ENCODE assay signal across 8 mouse cellular contexts in genomic region chr5:21373180-21373518, GRCm38 (mm10). TPM values are rescaled to one million over a fixed set of nuclear protein-coding genes. Genes with fewer than 3 reads are reported as not detected.
A peak's percentile ranks its signal among the peaks of the same experiment; 100 is the strongest.
DNase-seq lines count a peak whose midpoint lies in the region; ATAC-seq and TF ChIP-seq lines count a peak whose summit lies in the region.

No protein-coding gene starts in this region.

- H3K9me3 ChIP-seq in heart, embryonic 14.5 days (ENCODE audit: control insufficient read depth, low read length) = no peaks in the 10 kb centered on the region
- no peaks in the 10 kb centered on the region for H3K9me3 ChIP-seq in ES-E14 (ENCODE audit: control insufficient read depth, insufficient read depth, low read depth, low read length)
- H3K9me3 ChIP-seq in forebrain, postnatal 0 days (ENCODE audit: low read length) = no peaks in the 10 kb centered on the region
- H3K9me3 ChIP-seq in liver, postnatal 0 days (ENCODE audit: low read length) = no peaks in the 10 kb centered on the region

- H3K9ac ChIP-seq in heart, embryonic 14.5 days (ENCODE audit: low read length) = peak overlapping the region; percentile 87
- peak overlapping the region; percentile 71 for H3K9ac ChIP-seq in ES-E14 (ENCODE audit: insufficient read depth, low read depth, low read length, poor library complexity, severe bottlenecking)
- peak overlapping the region; percentile 62 for H3K9ac ChIP-seq in forebrain, postnatal 0 days
- H3K9ac ChIP-seq in liver, postnatal 0 days (replicated peaks) = no peak overlapping the region

- H3K4me3 ChIP-seq in heart, embryonic 14.5 days (ENCODE audit: control insufficient read depth in 1 of 2, insufficient read depth in 1 of 2, low read depth in 1 of 2, low read length in 2 of 2) = peak overlapping the region; percentile 69 to 71
- H3K4me3 ChIP-seq in ES-E14 (ENCODE audit: insufficient read depth in 1 of 2, low read depth in 1 of 2, low read length in 2 of 2, poor library complexity in 1 of 2, severe bottlenecking in 1 of 2) = no peak overlapping the region
- peak overlapping the region; percentile 48 for H3K4me3 ChIP-seq in forebrain, postnatal 0 days (ENCODE audit: low read depth, low read length)
- peak overlapping the region; percentile 44 for H3K4me3 ChIP-seq in liver, postnatal 0 days (ENCODE audit: low read depth, low read length)

- in situ Hi-C loops in ES-E14 (cut with MboI; ENCODE audit: low sequenced_read_pairs in 2 of 2, unreplicated experiment in 2 of 2) = no loop called here

- peak overlapping the region; percentile 92 for H3K4me2 ChIP-seq in heart, embryonic 14.5 days (ENCODE audit: low read length)
- peak overlapping the region; percentile 88 for H3K4me2 ChIP-seq in forebrain, postnatal 0 days (ENCODE audit: low read depth)
- peak overlapping the region; percentile 60 for H3K4me2 ChIP-seq in liver, postnatal 0 days (ENCODE audit: low read depth, low read length)

- TF ChIP-seq EP300 in liver, postnatal 0 days (IDR thresholded peaks at IDR 0.05; ENCODE audit: low read depth) = no peak

- 38% methylated on average over 7 of the region's 7 CpGs for WGBS in heart, embryonic 14.5 days
- 46% methylated on average over 7 of the region's 7 CpGs for WGBS in forebrain, postnatal 0 days
- WGBS in liver, postnatal 0 days (ENCODE audit: insufficient replicate concordance) = 48% methylated on average over 7 of the region's 7 CpGs

- intact Hi-C loops in heart, postnatal 25 days (cut with DNase I) = loop anchor here (5.0 kb wide), 1 partner anchor 41 kb away; no protein-coding TSS in a partner anchor

- DNase-seq in heart, postnatal 25 days (ENCODE audit: low spot score) = no peak
- no peak for DNase-seq in ES-E14 (ENCODE audit: low read depth, low spot score)
- no peak for DNase-seq in forebrain, postnatal 0 days
- no peak for DNase-seq in liver, postnatal 0 days
- no peak for DNase-seq in urinary bladder, adult 18-20 months (ENCODE audit: low spot score in 2 of 2)
- no peak for DNase-seq in right cerebral cortex, postnatal 4 days
- no peak for DNase-seq in thymus, adult 18-20 months

- no peak for TF ChIP-seq CTCF in forebrain, postnatal 0 days (IDR thresholded peaks at IDR 0.05; ENCODE audit: low read depth)
- TF ChIP-seq CTCF in liver, postnatal 0 days (IDR thresholded peaks at IDR 0.05; ENCODE audit: low read depth) = no peak

- peak overlapping the region; percentile 65 to 79; a peak in 3 of 4 replicates for H3K27ac ChIP-seq in heart, embryonic 14.5 days (replicated peaks in 1 of 2; ENCODE audit: control insufficient read depth in 1 of 2, insufficient read depth in 1 of 2, low read depth in 2 of 2, low read length in 2 of 2)
- H3K27ac ChIP-seq in ES-E14 (ENCODE audit: insufficient read depth, low read depth, low read length, poor library complexity, severe bottlenecking) = no peak overlapping the region
- H3K27ac ChIP-seq in forebrain, postnatal 0 days (ENCODE audit: low read depth, low read length) = no peak overlapping the region
- no peak overlapping the region for H3K27ac ChIP-seq in liver, postnatal 0 days (ENCODE audit: low read depth)

- H3K4me1 ChIP-seq in heart, embryonic 14.5 days (ENCODE audit: control insufficient read depth in 2 of 2, insufficient read depth in 2 of 2, low read length in 2 of 2) = peaks cover 0 to 13% of the 10 kb centered on the region in 2 experiments; a peak in 1 of 4 replicates
- H3K4me1 ChIP-seq in ES-E14 (ENCODE audit: control insufficient read depth in 2 of 2, insufficient read depth in 2 of 2, low read length in 2 of 2, poor library complexity in 1 of 2) = no peaks in the 10 kb centered on the region
- H3K4me1 ChIP-seq in forebrain, postnatal 0 days (ENCODE audit: insufficient read depth) = no peaks in the 10 kb centered on the region; the same call in 1 of the 2 replicates
- H3K4me1 ChIP-seq in liver, postnatal 0 days (ENCODE audit: insufficient read depth) = no peaks in the 10 kb centered on the region

- H3K27me3 ChIP-seq in heart, embryonic 14.5 days (ENCODE audit: control insufficient read depth, insufficient read depth, low read length) = no peaks in the 10 kb centered on the region
- no peaks in the 10 kb centered on the region for H3K27me3 ChIP-seq in forebrain, postnatal 0 days (ENCODE audit: insufficient read depth, low read length)
- H3K27me3 ChIP-seq in liver, postnatal 0 days (ENCODE audit: insufficient read depth, low read length) = no peaks in the 10 kb centered on the region

- H3K36me3 ChIP-seq in heart, embryonic 14.5 days (ENCODE audit: control insufficient read depth, insufficient read depth, low read length) = peaks cover 5% of the 10 kb centered on the region; the same call in 1 of the 2 replicates
- H3K36me3 ChIP-seq in ES-E14 (ENCODE audit: control insufficient read depth, insufficient read depth, low read length, poor library complexity, severe bottlenecking) = no peaks in the 10 kb centered on the region
- no peaks in the 10 kb centered on the region for H3K36me3 ChIP-seq in forebrain, postnatal 0 days (ENCODE audit: insufficient read depth)
- H3K36me3 ChIP-seq in liver, postnatal 0 days (replicated peaks; ENCODE audit: insufficient read depth, low read length) = no peaks in the 10 kb centered on the region

- ATAC-seq in heart, embryonic 14.5 days (ENCODE audit: insufficient number of reproducible peaks, insufficient read depth, low FRiP score, low read depth) = 0 out of 2 replicates have a peak, but pooled peaks have one; percentile 14
- ATAC-seq in forebrain, postnatal 0 days = no peak
- no peak for ATAC-seq in liver, postnatal 0 days

TF ChIP-seq in ES-E14, 5 proteins besides CTCF, POLR2A, EP300 and RAD21:
- TF ChIP-seq CHD2 (IDR thresholded peaks at IDR 0.05; ENCODE audit: low read depth, low read length) = no peak
- no peak for TF ChIP-seq HCFC1 (IDR thresholded peaks at IDR 0.05; ENCODE audit: borderline replicate concordance, insufficient read depth, low read length)
- TF ChIP-seq ZNF384 (IDR thresholded peaks at IDR 0.05; ENCODE audit: low read depth, low read length) = no peak
- no peak for TF ChIP-seq ZC3H11A (IDR thresholded peaks at IDR 0.05; ENCODE audit: borderline replicate concordance, low read depth, low read length)
- no peak for TF ChIP-seq MAFK (IDR thresholded peaks at IDR 0.05; ENCODE audit: insufficient read depth, low read depth, low read length)

RNA-seq across cellular contexts. Expression of gene Fgl2, which starts 0.7 kb away (rescaled TPM):
- polyA plus RNA-seq in heart, embryonic 14.5 days (2014; fragmentation: Nextera tagmentation; extraction: Ambion mirVana) = 34.7 and 41.9 TPM in 2 replicates
- 10 to 100 TPM; 31.9 to 37.7 TPM for total RNA-seq in heart, postnatal 25 days (2021)
- 0.71 and 0.85 TPM in 2 replicates for total RNA-seq in ES-E14 (2012; rRNA removed)
- total RNA-seq in forebrain, postnatal 0 days (2014; rRNA removed) = 3.2 and 4.1 TPM in 2 replicates
- polyA plus RNA-seq in forebrain, postnatal 0 days (2015; fragmentation: Nextera tagmentation; extraction: Ambion mirVana) = 0.70 and 1.1 TPM in 2 replicates
- polyA plus RNA-seq in liver, postnatal 0 days (2015; fragmentation: Nextera tagmentation; extraction: Ambion mirVana) = 3.2 and 3.5 TPM in 2 replicates

RNA-seq across cellular contexts. Expression of gene Ccdc146, which starts 51.3 kb away (rescaled TPM):
- polyA plus RNA-seq in heart, embryonic 14.5 days (2014; fragmentation: Nextera tagmentation; extraction: Ambion mirVana) = 2.7 and 3.0 TPM in 2 replicates
- 1 to 10 TPM; 3.0 to 3.6 TPM for total RNA-seq in heart, postnatal 25 days (2021)
- 0.16 TPM in 1 of 2 replicates, not detected in the other for total RNA-seq in ES-E14 (2012; rRNA removed)
- 0.77 and 1.1 TPM in 2 replicates for total RNA-seq in forebrain, postnatal 0 days (2014; rRNA removed)
- 0.62 and 1.7 TPM in 2 replicates for polyA plus RNA-seq in forebrain, postnatal 0 days (2015; fragmentation: Nextera tagmentation; extraction: Ambion mirVana)
- 0.06 and 0.09 TPM in 2 replicates for polyA plus RNA-seq in liver, postnatal 0 days (2015; fragmentation: Nextera tagmentation; extraction: Ambion mirVana)

RNA-seq across cellular contexts. Expression of gene Fam185a, which starts 51.6 kb away (rescaled TPM):
- polyA plus RNA-seq in heart, embryonic 14.5 days (2014; fragmentation: Nextera tagmentation; extraction: Ambion mirVana) = 9.9 and 11.7 TPM in 2 replicates
- 10 to 100 TPM; 15.4 to 16.4 TPM for total RNA-seq in heart, postnatal 25 days (2021)
- total RNA-seq in ES-E14 (2012; rRNA removed) = 13.4 and 14.1 TPM in 2 replicates
- 11.1 and 14.2 TPM in 2 replicates for total RNA-seq in forebrain, postnatal 0 days (2014; rRNA removed)
- polyA plus RNA-seq in forebrain, postnatal 0 days (2015; fragmentation: Nextera tagmentation; extraction: Ambion mirVana) = 7.6 and 10.5 TPM in 2 replicates
- polyA plus RNA-seq in liver, postnatal 0 days (2015; fragmentation: Nextera tagmentation; extraction: Ambion mirVana) = 2.7 and 3.0 TPM in 2 replicates

Comparison
In these comparisons a context has a peak if more than half of its experiments do, and no peak if none do; other contexts are left out.
1. H3K27ac ChIP-seq: peak in heart, embryonic 14.5 days (2 of 2); none in ES-E14 (single experiment), forebrain, postnatal 0 days (single experiment) and liver, postnatal 0 days (single experiment).
2. H3K4me3 ChIP-seq: peak in heart, embryonic 14.5 days (2 of 2), forebrain, postnatal 0 days (single experiment) and liver, postnatal 0 days (single experiment); none in ES-E14 (0 of 2).
3. Peak in every context shown above with its lines, with median percentiles within 50 percentile points of each other: H3K4me2 ChIP-seq.